Mouse (Mus musculus) ovary, postnatal 10 days (tissue): Measurements from ENCODE around the gene Sstr5.

Source experiments
- DNase-seq: peaks from one replicate; pipeline ENCODE4 v3.0.0; 2022; ENCODE audit warnings: low spot score

The Sstr5 gene

DNA sequence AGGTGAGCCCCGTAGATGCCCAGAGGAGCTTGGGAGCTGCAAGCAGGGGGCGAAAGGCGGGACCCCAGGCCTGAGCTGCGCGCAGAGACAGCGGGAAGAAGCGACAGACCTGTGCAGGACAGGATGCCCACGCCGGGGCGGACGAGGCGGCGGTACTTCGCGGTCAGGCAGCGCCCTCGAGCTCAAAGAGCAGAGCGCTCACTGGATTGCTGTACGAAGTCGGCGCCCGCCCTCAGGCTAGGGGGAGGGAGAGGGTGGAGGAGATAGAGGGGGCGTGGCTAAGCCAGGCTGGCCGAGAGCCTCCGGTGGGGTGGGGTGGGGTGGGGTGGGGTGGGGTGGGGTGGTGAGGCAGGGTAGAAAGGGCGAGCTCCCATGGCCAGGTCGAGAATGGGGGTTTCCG, at the start of gene Sstr5:
Gene Sstr5 (minus strand): TSS at position 276 of the 400 bp plus-strand sequence.
- no peak for DNase-seq

DNA sequence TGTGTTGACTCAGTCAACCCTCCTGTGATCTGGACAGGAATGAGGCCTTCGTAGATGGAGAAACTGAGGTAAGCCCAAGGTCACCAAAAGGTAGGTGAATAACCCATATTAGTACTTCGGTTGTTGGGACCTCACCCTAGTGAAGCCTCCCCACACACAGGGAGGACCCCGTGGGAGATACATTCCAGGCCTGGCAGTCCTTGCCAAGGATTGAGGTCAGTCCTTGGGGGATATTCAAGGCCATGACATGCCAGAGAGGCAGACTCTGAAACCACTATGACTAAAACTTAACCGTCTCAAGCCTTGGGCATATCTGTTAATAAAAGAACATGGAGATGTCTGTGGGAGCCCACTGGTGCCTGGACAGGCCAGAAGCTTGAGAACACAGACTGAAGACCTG, 44.7 kb upstream of the Sstr5 start:
- DNase-seq: no peak

DNA sequence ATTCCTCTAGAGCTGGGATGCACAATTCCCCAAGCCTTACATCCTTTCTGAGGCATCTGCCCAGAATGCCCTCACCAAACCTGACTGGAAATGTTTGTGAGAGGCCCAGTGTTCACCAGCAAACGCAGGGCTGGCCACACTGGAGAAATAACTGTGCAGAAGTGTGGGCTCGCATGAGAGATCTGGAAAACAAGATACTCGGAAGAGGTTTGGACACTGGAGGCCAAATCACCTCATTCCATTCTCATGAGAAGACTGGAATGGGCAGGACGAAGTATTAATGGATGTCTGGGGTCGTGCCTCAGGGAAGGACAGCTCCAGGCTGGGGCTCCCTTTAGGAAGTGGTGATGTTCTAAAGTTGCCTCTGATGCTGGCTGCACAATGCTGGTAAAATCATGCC, 43.6 kb upstream of the Sstr5 start:
- DNase-seq: no peak

DNA sequence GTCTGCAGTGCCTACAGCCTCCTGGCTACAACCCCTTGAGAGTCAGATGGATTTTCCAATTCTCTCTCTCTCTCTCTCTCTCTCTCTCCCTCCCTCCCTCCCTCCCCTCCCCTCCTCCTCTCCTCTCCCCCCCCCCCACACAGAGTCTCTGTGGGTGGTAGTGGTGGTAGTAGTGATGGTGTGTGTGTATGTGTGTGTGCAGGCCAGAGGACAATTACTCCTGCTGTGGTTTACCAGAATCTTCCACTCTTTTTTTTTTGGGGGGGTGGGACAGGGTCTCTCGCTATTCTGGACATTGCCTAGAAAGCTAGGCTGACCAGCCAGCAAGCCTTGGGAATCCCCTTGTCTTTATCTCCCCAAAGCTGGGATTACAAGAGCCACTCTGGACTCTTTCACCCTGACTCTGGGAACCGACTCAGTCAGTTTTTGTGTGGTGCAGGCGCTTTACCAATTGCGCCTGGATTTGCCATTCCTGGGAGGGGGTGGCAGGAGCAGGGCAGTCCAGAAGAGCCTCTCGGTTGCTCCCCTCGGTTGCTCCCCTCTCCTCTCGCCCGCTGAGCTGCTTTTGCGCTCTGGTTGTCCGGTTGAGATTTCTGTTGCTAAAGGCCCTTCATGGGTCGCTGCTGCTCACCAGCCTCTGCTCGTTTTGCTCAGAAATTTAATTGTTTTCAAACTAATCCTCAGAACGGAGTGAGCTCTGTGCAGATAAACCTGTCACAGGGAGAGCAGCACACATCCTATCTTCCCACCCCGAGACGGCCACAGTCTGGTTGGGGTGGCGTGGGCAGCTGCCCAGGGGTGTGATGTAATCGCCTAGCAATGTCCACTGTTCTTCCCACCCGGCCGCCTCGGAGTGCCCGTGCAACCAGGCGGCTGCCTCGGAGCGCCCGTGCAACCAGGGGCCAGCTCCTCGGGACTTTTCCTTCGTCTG, 42.1 kb upstream of the Sstr5 start:
- DNase-seq: no peak

GRCm38 (mm10) chr17:25530357-25531022, 33.4 kb upstream of the Sstr5 start:
- no peak for DNase-seq

DNA sequence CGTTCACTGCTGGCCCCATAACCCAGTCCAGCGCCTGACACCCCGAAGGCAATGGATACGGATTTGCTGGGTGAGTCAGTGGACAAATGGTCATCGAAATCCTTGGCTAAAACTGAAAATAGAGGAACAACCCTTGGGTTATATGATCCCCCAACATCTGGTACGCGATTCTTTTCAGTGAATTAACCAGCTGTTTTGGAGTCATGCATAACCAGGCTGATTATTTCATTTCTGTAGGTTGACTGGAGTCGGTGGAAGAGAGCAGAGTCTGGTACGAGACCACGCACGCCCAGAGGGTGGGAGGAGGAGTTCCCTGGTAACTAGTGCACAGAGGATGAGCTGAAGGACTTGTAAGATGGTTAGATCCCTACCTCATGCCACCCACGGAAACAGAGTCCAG, 25.0 kb upstream of the Sstr5 start:
- no peak for DNase-seq

DNA sequence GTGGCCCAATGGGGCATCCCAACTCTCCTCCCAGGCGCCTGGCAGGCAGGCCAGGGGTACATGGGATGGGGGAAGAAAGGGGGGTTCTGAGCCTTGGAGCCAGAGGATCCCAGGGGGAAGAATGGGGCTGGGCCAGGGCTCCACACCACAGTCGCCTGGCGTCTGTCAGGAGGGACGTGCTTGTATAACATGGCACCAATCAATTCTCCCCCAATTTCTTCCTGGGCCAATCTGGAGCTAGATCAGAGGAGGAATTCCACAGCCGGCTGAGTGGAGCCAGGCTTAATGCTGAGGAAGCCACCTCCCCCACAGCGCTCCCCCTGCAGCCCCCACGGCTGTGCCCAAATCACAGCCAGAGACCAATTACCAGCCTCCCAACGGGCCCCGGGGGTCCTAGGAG, 23.4 kb upstream of the Sstr5 start:
- DNase-seq: no peak

DNA sequence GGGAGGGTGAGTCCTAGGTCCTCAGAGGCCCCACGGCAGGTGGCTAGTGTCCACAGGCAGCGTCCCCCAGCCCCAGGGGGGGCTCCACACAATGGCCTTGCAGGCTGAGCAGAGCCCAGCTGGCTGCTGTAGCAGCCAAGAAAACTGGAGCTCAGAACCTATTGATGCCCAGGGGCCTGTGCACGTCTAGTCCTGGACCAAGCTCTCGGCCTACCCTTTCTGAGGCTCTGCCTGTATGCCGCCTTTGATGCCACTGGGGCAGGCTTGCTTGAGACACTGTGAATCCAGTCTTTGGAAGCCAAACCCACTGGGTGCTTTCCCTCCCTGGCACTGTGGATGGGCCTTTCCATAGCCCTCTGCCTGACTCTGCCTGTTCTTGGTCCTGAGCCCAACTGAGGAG, 22.4 kb upstream of the Sstr5 start:
- no peak for DNase-seq

GRCm38 (mm10) chr17:25518144-25518543, 21.1 kb upstream of the Sstr5 start:
- no peak for DNase-seq

DNA sequence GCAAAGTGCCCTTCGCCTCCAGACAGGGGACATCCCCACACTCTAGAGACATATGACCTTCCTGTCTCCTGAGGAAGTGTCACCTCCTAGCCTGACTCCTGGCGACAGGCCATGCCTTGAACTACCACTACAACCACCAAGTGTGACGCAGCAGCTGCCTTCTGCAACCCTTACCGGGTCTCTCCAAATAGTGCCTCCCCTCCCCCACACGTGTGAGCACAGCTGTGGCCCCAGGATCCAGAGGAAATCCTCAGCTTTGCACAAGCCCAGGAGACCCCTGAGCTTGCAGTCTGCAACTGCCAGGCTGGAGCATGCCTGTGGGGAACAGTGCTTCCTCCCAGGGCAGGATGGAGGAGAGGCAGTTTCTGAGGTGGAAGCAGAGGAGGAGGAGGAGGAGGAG, 19.2 kb upstream of the Sstr5 start:
- no peak for DNase-seq

DNA sequence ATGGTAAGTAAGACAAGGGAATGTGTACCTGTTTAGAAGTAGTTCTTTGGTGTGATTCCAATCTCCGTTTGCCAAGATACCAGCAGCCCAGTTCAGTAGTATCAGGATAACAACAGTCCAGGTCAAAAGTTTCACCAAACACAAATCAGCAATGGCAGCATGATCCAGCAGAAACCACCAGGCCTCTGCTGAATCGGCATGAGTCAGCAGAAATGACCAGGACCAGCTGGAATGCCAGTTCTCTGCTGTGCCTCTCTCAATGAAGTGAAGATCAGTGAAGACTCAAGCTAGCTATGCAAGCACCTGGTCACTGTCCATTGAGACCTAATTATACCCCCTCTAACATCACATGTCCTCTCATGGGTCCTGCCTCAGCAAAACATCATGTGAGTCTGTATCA, 17.0 kb upstream of the Sstr5 start:
- DNase-seq: no peak

DNA sequence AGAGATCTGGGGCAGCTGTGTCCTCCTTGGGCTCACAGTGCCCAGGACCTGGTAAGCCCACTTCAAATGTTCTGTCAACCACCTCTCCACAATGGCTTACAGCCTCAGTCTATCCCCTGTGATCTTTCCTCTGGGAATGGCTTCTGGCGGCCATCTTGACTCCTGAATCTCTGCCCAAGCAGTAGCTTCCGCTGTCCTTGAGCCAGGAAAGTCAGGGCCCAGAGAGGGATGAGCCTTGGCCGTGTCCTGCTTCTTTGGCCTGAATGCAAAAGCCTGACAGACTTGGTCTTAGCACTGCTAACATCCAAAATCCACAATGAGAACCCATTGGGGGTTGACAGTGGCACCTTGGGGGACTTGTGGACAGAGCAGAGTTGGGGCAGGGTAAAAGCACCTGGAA, 14.8 kb upstream of the Sstr5 start:
- no peak for DNase-seq

- no peak for DNase-seq
Measured at GRCm38 (mm10) chr17:25510074-25510830, 13.2 kb upstream of the Sstr5 start.

DNA sequence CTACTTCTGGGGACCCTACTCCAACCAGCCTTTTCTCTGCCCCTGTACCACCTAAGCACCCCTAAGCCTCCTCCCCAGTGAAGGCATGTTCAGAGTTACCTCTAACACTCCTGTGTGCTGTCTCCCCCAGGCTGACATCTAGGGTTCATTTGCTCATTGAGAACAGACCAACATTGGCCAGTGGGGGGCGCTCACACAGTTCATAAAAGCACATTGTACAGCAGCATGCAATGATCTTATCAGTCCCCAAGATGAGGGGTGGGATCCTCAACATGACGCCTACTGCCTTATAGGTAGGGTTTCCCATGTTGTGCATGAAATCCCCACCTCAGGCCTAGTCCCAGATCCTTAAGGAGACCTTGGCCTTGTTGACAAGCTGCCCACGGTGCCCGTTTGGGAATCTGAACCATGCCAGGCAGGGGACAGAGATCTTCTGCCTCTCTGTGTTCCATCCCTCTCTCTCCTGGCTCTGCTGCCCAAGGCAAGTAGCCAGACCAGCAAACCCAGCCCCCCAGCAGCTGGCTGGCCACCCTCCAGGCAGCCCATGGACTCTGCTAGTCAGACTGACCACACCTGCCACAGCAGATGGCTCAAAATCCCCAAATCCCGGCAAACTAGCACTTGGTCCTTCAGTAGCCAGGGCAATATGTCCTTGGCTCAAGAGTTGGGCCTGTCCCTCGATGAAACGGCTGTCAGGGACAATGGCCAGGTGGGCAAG, 11.9 kb upstream of the Sstr5 start:
- no peak for DNase-seq

DNA sequence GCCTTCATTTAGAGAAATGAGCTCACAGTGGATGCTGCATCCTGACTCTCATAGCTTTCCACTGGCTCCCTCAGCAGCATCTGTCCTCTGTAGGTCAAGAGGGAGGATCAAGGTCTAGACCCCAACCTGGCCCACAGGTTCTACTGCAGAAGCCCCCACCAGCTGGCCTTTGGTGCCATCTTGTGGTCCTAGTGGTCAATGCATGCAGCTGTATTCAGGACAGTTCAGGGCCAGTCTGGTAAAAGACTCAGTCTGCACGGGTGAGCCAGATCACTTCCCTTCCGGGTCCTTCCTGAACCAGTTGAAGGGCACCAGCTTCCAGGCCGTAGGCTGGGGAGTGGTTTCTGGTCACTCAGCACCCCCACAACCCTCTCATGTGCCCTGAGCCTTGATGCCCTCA, 10.7 kb upstream of the Sstr5 start:
- peak; percentile 58 for DNase-seq

DNA sequence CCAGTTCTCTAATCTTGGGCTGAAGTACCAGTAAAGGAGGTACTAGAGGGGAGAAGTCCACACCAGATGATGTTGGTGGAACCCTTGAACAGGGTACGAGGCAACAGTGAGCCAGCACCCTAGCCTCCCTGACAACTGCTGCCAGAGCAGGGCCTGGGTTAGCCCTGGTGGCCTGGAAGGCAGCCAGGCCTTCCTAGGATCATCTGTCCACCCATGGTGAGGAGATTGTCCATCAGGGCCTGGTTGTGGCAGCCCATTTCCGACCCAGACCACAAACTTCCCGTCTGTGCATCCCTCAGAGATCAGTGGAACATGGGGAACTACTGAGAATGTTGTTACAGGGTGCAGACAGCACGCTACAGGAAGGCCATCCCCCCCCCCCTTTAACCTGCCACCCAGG, 5.5 kb upstream of the Sstr5 start:
- no peak for DNase-seq

- no peak for DNase-seq
Measured at GRCm38 (mm10) chr17:25482092-25482491, 15.0 kb downstream of the Sstr5 start.

DNA sequence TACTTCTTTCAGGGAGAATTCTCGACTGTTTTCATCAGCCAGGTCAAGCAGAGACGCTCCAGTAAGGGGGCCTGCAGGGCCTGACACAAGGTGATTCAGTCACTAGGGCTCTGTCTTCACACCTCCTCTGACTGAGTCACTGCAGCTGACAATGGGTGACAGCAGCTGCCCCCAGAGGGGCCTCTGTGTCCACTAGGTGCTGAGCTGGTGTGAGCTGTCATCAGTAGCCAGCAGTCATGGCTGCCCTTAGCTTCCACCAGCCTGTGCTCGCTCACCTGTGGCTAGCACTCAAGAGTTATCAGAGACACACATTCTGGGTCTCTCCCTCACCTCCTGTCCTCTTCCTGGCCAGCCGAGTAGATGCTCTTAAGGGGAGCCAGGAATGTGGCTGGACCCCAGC, 16.3 kb downstream of the Sstr5 start:
- DNase-seq: no peak

DNA sequence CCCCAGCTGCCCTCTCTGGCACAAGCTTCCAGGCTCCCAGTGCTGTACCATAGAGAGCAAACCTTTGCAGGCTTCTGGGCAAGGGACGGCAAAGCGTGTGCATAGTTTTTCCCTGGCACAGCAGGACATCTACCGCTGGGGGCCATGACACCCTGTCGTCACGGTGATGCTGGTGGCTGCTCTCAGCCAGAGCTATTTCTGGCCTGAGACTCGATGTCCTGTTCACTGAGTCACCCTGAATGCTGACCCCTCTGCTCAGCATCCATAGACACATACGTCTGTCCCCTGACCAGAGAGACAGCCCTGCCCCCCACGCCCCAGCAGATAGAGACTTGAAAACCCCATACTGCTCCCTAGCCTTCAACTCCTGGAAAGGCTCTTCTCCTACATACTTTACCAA, 16.9 kb downstream of the Sstr5 start:
- DNase-seq: no peak

- no peak for DNase-seq
Measured at GRCm38 (mm10) chr17:25475946-25476744, 20.9 kb downstream of the Sstr5 start.

GRCm38 (mm10) chr17:25474330-25475077, 22.6 kb downstream of the Sstr5 start:
- no peak for DNase-seq
